Mouse (Mus musculus) urinary bladder, postnatal 36 days (tissue): ENCODE measurements around the gene Stard5.

Experiments used
- DNase-seq, 2 experiments: peaks; one replicate each; pipeline ENCODE4 v3.0.0; 2022; ENCODE audit warnings: low spot score in 2 of 2, mixed read lengths in 1 of 2

The Stard5 gene

DNA sequence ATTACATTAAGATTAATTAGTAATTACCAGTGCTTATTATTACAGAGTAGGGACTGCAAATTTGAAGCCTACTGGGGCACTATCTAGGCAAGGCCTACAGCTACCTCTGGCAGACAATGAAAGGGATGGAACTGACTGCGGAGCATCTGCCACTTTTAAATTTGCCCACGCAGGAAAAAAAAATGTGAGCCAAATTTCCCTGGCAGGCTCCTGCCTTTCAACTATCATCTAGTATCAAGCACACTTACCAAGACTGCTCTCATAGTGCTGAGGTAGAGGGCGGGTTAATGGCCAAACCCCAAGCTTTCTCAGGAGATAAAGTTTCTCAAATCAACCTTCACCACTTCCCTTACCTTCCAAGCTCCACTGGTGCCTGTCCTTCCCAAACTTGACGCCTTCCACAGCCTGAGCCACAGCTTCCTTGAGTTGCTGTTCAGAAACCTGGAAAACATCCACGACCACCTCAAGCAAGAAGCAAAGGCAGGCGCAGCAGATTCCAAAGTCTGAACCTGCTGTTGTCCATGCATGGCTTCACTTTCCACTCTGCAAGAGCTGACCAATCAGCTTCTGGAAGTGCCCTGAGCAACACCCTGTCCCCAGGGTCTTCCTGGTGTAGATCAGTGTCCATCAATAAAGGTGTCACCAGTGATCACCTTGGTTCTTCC is 31.1 kb downstream of the Stard5 start:
- no peak for DNase-seq

DNA sequence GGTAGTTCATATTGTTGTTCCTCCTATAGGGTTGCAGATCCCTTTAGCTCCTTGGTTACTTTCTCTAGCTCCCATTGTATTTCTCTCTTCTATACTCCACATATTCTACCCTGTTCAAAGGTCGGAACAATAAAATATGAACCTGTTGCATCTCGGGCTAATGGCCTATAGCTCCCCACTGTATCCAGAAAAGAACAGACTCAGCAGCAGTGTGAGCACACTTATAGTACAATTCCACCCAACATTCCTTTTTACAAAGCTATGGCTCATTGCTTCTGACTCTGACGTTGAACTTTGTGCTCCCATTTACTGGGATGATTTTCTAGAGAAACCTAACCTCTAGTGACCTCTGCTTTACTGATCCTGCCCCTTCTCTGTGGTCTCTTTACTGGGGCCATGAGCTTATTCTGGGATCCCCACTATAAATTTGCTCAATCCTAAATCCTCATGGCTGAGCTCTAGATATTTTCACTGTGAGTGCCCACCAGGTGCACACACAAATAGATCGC is 34.4 kb downstream of the Stard5 start:
- DNase-seq: no peak

DNA sequence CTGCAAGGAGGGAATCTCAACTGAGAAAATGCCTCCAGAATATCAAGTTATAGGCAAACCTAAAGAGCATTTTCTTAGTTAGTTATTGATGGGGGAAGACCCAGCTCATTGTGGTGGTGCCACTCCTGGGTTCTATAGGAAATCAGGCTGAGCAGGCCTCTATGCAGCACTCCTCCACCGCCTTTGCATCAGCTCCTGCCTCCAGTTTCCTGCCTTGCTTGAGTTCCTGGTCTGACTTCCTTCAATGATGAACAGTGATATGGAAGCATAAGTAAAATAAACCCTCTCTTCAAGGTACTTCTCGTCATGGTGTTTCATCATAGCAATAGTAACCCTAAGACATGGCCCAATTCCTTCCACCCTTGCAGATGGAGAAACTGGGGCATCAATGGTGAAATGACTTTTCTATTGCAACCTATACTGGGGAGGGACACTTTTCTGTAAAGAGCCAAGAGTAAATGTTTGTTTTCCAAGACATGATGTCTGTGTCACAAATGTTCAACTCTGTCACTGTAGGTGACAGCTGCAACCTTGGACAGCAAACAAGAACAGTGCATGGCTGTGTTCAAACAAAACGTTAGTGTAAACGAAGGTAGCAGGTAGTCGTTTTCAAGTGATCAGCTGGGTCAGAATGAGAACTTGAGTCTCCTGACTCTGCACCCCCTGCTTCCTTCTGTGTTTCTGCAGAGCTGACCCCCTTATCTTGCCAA is 36.3 kb downstream of the Stard5 start:
- no peak for DNase-seq

DNA sequence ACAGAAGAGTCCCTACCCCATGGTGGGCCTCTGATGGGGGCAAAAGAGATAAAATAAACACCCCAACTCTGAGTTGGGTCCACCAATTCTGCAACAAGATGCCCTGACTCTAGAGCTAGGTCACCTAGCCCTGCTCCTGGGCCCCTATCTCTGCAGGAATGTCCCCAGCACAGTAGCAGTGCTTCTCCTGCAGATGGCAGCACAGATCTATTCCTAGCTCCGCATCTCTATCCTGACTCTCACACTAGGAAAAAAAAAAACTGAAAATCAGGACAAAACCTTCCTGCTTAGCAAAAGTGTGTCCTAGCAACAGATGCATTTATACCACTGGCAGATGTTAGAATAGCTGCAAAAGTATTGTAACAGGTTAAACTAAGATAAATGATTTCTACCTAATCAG is 37.0 kb downstream of the Stard5 start:
- DNase-seq: peak in 1 of 2 experiments; percentile 37

DNA sequence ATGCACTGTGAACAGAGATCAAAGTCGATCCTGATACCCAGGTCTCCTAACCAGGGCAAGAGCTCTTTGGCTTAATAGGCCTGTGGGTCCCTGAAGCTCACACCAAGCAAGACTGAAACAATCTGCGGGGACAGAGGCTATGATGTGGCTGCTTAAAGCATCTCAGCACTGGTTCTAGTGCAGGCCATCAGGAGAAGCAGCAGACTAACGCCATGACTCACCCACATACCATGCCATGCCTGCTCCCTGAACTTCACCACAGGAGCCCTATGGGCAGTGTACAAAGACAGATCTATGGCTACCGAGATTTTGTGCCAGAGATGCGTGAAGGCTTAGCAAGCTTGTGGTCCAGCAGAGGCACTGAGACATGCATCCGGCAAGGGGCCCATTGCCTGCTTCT is 39.8 kb downstream of the Stard5 start:
- no peak for DNase-seq

DNA sequence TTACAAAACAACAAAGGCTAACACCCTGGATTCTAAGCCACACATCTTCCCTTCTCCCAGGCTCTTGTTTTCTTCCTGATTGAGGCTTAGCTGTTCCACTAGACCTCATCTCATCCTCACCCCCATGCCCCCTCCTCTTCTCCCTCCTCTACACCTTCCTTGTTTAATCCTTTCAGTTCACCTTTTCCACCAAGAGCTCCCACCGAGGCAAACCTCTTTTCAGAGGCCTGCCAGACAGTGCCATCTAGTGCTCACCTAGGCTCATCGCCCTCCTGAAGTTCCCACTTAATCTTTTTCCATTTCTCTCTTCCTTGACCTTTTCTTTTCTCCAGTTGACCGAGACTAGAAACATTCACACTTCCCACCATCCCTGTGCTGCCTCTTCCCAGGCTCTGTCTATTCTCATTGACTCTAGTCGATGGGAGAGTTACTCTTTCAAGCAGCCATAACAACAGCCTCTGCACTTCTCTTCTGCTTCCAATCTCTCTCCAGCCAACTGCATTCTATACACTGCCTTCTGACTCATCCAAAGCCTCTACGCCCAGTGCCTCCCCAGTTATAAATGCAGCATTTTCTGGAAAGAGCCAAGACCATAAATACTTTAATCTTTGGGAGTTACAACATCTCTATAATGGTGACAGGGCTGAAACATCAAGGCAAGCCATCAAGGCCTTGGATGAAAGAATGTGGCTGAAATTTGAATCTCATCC is 43.9 kb downstream of the Stard5 start:
- no peak for DNase-seq

DNA sequence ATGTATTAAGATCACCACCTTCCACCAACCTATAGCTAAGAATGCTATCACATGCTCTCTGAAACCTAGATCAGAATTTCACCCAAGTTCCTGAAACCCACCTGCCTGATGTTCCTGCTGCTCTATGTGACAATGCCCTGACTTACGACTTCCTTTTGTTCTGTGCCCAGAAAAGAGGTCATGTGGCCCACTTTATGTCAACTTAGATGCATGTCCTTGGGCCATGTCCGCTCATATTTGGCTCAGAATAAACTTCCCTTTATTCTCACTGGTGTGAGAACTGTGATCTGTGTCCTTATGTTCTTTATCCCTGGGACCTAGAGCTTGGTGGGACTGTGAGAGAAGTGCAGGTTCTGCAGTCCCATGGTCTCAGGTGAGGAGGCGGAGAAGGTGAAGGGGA is 45.5 kb downstream of the Stard5 start:
- no peak for DNase-seq

DNA sequence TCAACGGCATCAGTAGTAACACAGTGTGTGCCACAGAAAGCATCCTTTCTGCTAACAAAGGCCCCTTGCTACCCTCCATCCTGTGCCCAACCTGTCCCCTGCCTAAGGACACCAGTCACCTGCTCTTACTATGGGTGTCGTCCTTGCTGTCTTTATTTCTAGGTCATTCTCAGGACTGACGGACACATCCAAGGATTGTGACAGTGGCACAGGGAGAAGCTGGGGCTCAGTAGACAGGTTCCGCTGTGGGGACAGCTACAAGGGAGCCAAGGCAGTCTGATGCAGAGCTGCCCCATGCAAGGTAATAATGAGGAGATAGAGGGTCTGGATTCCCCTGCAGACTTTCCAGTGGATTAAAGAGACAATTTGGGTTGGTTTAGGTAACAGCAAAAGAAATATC is 46.7 kb downstream of the Stard5 start:
- DNase-seq: no peak

DNA sequence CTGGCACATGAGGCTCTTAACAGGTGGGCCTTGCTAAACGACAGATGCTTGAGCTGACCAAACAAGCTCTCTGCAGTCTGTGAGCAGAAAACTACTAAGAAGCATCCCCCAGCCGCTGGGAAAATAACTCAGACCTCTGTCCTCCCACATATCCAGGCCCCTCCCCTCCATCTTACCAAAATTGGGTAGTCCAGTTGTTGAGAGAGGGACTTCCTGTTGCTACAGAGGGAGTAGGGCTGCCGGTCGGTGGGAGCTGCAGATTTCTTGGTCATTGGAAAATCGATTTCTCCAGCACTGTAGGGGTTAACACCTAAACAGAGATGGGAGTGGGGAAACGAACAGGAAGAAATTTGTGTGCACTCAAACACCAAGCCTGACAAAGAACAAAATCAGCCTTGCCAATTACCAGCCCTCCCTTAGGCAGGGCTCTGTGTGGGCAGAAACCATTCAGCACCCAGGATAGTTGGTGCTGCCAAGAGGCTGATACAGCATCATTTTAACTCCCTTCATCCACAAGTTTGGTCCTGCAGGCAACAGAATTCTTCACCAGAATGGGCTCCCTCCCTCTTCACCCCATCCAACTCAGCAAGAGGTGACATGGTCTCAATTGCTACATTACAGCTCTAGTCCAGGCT is 51.0 kb downstream of the Stard5 start:
- no peak for DNase-seq

DNA sequence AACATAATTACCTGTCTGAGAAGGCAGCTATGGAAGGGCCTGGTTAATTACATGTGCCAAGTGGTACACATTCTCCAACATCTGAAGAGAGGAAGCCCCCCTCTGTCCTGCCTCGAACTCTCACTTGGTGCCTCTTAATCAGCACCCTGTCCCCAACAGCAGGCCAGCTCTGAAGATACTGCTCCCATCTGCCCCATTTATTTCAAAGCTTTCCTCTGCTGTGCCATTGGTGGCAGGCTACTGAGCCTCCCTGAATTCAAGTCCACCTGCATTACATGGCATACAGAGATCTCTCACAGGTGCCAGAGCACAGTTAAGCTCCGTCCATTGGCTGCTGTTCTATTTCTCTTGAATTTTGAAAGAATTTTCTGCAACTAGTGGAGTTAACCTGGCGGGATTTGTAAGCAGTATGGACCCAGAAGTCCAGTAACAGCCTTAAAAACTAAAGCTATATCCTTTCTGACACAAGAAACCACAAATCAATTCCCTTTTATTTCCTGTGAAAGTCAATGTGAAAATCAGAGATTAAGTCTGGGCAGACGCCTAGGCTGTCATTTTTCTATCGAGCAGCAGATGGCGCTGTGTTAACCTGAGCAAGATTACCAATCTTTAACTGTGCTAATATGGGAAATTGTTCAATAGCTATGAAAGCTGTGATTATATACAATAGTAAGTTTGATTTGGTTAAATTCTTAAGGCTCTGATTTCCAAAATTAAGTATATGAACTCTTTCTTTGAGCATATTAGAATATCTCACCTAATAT is 63.9 kb downstream of the Stard5 start:
- no peak for DNase-seq

DNA sequence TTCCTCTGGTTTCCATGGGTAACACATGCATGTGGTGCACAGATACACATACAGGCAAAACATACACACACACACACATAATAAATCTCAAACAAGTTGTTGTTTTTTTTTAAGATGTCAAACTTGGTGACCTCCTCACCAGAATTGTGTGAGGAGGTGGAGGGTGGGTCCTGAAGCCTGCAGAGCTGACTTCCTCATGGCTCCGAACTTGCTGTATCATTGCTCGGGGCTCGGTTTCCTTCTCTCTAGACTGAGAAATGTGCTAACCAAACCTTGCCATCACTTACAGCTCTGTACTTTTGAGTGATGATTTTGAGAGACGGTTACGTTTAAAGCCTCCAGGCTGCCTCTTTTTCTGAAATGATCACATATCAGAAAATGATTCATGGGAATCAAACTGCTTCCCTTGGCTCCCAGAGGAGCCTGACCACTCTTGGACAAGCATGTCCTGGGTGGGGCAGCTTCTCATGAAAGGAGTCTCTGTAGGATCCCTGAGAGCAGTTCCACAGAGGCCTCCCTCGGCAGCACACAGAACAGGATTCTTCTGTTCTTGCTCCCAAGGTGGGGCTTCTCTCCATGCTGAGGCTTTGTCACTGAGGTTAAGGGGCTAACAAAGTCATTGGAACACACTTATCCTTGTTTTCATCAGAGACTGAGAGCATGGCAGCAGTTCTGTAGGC is 67.4 kb downstream of the Stard5 start:
- DNase-seq: no peak
